Mouse (Mus musculus): ENCODE results near the gene Tmem234.

Tmem234 gene

DNA sequence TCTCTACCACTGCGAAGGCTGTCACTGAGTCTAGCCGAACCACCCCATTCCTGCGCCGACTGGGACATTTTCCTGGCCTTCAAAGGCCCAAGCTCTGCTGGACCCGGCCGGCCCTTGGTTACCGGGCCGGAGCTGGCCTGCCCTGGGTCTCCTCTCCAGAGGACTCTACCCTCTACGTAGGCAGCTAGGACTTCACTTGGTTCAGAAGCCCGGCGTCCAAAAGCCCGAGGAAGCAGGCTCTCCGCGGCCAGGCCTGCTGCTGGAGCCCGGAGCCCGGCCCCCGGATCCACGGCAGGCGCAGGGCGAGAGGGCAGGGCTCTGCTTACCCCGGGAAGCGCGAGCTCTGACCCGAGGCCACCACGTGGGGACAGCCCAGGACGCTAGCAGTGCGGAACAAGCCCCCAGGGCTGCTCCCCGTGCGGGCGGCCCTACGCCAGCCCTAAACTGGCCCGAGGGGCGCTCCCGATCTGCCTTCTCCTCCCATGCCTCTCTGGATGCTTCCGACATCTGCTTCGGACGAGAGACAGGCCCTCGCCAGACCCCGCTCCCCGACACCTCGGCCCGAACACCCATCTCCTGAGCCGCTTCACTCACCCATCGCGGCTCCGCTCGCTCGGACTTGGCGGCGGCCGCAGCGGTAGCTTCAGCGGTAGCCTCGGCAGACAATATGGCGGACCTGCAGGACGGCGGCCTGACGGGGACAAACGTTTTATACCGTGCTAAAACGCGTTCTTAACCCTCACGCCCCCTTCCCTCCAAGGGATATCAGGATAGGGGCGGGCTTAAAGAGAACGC lies 71.8 kb downstream of the Tmem234 start, which contains the start of gene Kpna6:
Kpna6 (minus strand) TSS at position 685 of the 795 bp plus-strand sequence.
- peak; percentile 85 to 90 for DNase-seq (ENCODE audit: low spot score in 2 of 2)

DNA sequence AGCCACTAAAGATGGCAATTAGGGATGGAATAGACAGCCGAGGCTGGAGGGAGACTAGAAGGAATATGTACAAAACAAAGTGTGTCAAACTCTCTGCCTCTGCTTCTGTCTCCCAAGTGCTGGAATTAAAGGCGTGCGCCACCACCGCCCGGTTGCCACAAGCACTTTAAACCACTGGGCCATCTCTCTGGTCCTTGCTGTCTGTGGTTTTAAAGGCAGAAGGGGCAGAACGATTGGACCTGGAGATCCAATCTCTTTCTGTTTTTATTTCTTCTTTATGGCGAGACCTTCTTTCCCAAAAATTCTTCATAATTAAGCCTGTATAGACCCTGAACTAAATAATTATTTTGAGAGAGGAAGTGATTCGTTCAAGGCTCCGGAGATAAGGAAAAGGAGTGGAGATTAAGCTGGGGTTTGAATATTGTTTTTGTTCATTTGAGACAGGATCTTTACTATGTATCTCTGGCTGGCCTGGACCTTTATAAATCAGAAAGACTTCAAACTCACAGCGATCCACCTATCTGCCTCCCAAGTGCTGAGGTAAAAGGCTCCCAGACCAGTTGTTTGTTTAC lies 72.5 kb downstream of the Tmem234 start:
- no peak for DNase-seq (ENCODE audit: low spot score in 2 of 2)

All from frontal cortex, postnatal 25 days (tissue).